Mouse (Mus musculus): ENCODE measurements at regions not wholly inside any gene's neighbourhood (a gene's known extent, or its start where the extent isn't known, plus 50 kb on each side); places are given as distances from the start of the nearest gene placed in this dataset.
"Not testable (repeated sequence)": the region's sequence is repeated elsewhere in the genome, so short reads cannot be mapped to it uniquely, and the experiment has no call there.

- DNase-seq: peak; percentile 53
- not testable (repeated sequence) for H3K4me3 ChIP-seq (ENCODE audit: insufficient read depth, low read depth, low read length); H3K27me3 ChIP-seq (replicated peaks; ENCODE audit: control insufficient read depth, insufficient read depth, low read length); H3K36me3 ChIP-seq (ENCODE audit: control insufficient read depth, insufficient read depth, low read length); H3K4me1 ChIP-seq (ENCODE audit: control insufficient read depth, insufficient read depth, low read length); H3K27ac ChIP-seq (ENCODE audit: insufficient read depth, low read depth, low read length)
Observed at GRCm38 (mm10) chr8:55558751-55559150, 348.0 kb downstream of the Adam29 start.

- WGBS: 78% methylated on average over 5 of the region's 5 CpGs
- Histone ChIP-seq H3K4me3 (ENCODE audit: insufficient read depth, low read depth, low read length) (no peak overlapping the region), H3K27ac (ENCODE audit: insufficient read depth, low read depth, low read length) (no peak overlapping the region), H3K36me3 (ENCODE audit: control insufficient read depth, insufficient read depth, low read length) (no peaks in the 10 kb centered on the region), H3K4me1 (ENCODE audit: control insufficient read depth, insufficient read depth, low read length) (no peaks in the 10 kb centered on the region), H3K27me3 (replicated peaks; ENCODE audit: control insufficient read depth, insufficient read depth, low read length) (no peaks in the 10 kb centered on the region)
- DNase-seq: no peak
- TF ChIP-seq CTCF (conservative IDR thresholded peaks at IDR 0.05; ENCODE audit: insufficient read depth, insufficient read length, low read depth, low read length) (no peak), POLR2A (IDR thresholded peaks at IDR 0.05; ENCODE audit: low read depth, low read length) (no peak)
Observed at GRCm38 (mm10) chr8:55538868-55539267, 367.9 kb downstream of the Adam29 start.

GRCm38 (mm10) chr8:55529397-55529796 is 377.4 kb downstream of the Adam29 start:
- not testable (repeated sequence) for H3K27ac ChIP-seq (ENCODE audit: insufficient read depth, low read depth, low read length); H3K36me3 ChIP-seq (ENCODE audit: control insufficient read depth, insufficient read depth, low read length); H3K4me1 ChIP-seq (ENCODE audit: control insufficient read depth, insufficient read depth, low read length); H3K4me3 ChIP-seq (ENCODE audit: insufficient read depth, low read depth, low read length); H3K27me3 ChIP-seq (replicated peaks; ENCODE audit: control insufficient read depth, insufficient read depth, low read length); DNase-seq
- 15% methylated on average over 1 of the region's 1 CpGs for WGBS

- DNase-seq; H3K4me3 ChIP-seq (ENCODE audit: insufficient read depth, low read depth, low read length); H3K4me1 ChIP-seq (ENCODE audit: control insufficient read depth, insufficient read depth, low read length); H3K27me3 ChIP-seq (replicated peaks; ENCODE audit: control insufficient read depth, insufficient read depth, low read length); H3K27ac ChIP-seq (ENCODE audit: insufficient read depth, low read depth, low read length); H3K36me3 ChIP-seq (ENCODE audit: control insufficient read depth, insufficient read depth, low read length): not testable (repeated sequence)
- WGBS: 88% methylated on average over 10 of the region's 10 CpGs
Observed at GRCm38 (mm10) chr8:55519151-55519550, 387.6 kb downstream of the Adam29 start.

GRCm38 (mm10) chr8:55477336-55477735 is 429.4 kb downstream of the Adam29 start:
- H3K4me3 ChIP-seq (ENCODE audit: insufficient read depth, low read depth, low read length): no peak overlapping the region
- 0 out of 2 replicates have a peak, but pooled peaks cover 2% of the 10 kb centered on the region for H3K4me1 ChIP-seq (ENCODE audit: control insufficient read depth, insufficient read depth, low read length)
- WGBS: 27% methylated on average over 1 of the region's 1 CpGs
- H3K27ac ChIP-seq (ENCODE audit: insufficient read depth, low read depth, low read length): no peak overlapping the region
- no peaks in the 10 kb centered on the region for H3K27me3 ChIP-seq (replicated peaks; ENCODE audit: control insufficient read depth, insufficient read depth, low read length)
- TF ChIP-seq POLR2A (IDR thresholded peaks at IDR 0.05; ENCODE audit: low read depth, low read length): no peak
- peak; percentile 96 for DNase-seq
- H3K36me3 ChIP-seq (ENCODE audit: control insufficient read depth, insufficient read depth, low read length): no peaks in the 10 kb centered on the region

GRCm38 (mm10) chr8:55476923-55477322 is 429.8 kb downstream of the Adam29 start:
- 65% methylated on average over 1 of the region's 1 CpGs for WGBS
- H3K4me3 ChIP-seq (ENCODE audit: insufficient read depth, low read depth, low read length): no peak overlapping the region
- H3K4me1 ChIP-seq (ENCODE audit: control insufficient read depth, insufficient read depth, low read length): 0 out of 2 replicates have a peak, but pooled peaks cover 2% of the 10 kb centered on the region
- TF ChIP-seq CTCF (conservative IDR thresholded peaks at IDR 0.05; ENCODE audit: insufficient read depth, insufficient read length, low read depth, low read length) (no peak), POLR2A (IDR thresholded peaks at IDR 0.05; ENCODE audit: low read depth, low read length) (no peak)
- DNase-seq: no peak
- no peak overlapping the region; the same call in 1 of the 2 replicates for H3K27ac ChIP-seq (ENCODE audit: insufficient read depth, low read depth, low read length)
- no peaks in the 10 kb centered on the region for H3K36me3 ChIP-seq (ENCODE audit: control insufficient read depth, insufficient read depth, low read length)
- no peaks in the 10 kb centered on the region for H3K27me3 ChIP-seq (replicated peaks; ENCODE audit: control insufficient read depth, insufficient read depth, low read length)

- Histone ChIP-seq H3K4me3 (ENCODE audit: insufficient read depth, low read depth, low read length) (no peak overlapping the region), H3K4me1 (ENCODE audit: control insufficient read depth, insufficient read depth, low read length) (no peaks in the 10 kb centered on the region), H3K36me3 (ENCODE audit: control insufficient read depth, insufficient read depth, low read length) (no peaks in the 10 kb centered on the region), H3K27me3 (replicated peaks; ENCODE audit: control insufficient read depth, insufficient read depth, low read length) (no peaks in the 10 kb centered on the region), H3K27ac (ENCODE audit: insufficient read depth, low read depth, low read length) (no peak overlapping the region)
- TF ChIP-seq CTCF (conservative IDR thresholded peaks at IDR 0.05; ENCODE audit: insufficient read depth, insufficient read length, low read depth, low read length) (no peak), POLR2A (IDR thresholded peaks at IDR 0.05; ENCODE audit: low read depth, low read length) (no peak)
- WGBS: 61% methylated on average over 1 of the region's 1 CpGs
- DNase-seq: peak; percentile 67
Observed at GRCm38 (mm10) chr8:55472386-55472785, 434.4 kb downstream of the Adam29 start.

- H3K27me3 ChIP-seq (replicated peaks; ENCODE audit: control insufficient read depth, insufficient read depth, low read length): not testable (repeated sequence)
Observed at GRCm38 (mm10) chr8:55466771-55467170, 440.0 kb downstream of the Adam29 start.

GRCm38 (mm10) chr8:55465951-55466350 is 440.8 kb downstream of the Adam29 start:
- not testable (repeated sequence) for H3K4me3 ChIP-seq (ENCODE audit: insufficient read depth, low read depth, low read length); DNase-seq; H3K27ac ChIP-seq (ENCODE audit: insufficient read depth, low read depth, low read length); H3K27me3 ChIP-seq (replicated peaks; ENCODE audit: control insufficient read depth, insufficient read depth, low read length); H3K36me3 ChIP-seq (ENCODE audit: control insufficient read depth, insufficient read depth, low read length); H3K4me1 ChIP-seq (ENCODE audit: control insufficient read depth, insufficient read depth, low read length)
- WGBS: 81% methylated on average over 1 of the region's 1 CpGs

More at GRCm38 (mm10) chr8:55466771-55467170, 440.0 kb downstream of the Adam29 start:
- H3K27ac ChIP-seq (ENCODE audit: insufficient read depth, low read depth, low read length); H3K4me1 ChIP-seq (ENCODE audit: control insufficient read depth, insufficient read depth, low read length); H3K36me3 ChIP-seq (ENCODE audit: control insufficient read depth, insufficient read depth, low read length); H3K4me3 ChIP-seq (ENCODE audit: insufficient read depth, low read depth, low read length): not testable (repeated sequence)
- WGBS: 75% methylated on average over 2 of the region's 2 CpGs
- peak; percentile 14 for DNase-seq

All from kidney, adult 2 months (tissue).